Mouse (Mus musculus) E14TG2a.4 (cell line): ENCODE measurements around the gene 1700022I11Rik.

Experiments
- CTCF ChIP-seq: conservative IDR thresholded peaks from 2 replicates; pipeline ENCODE4 v1.5.1; 2014; ENCODE audit warnings: low read length
- NANOG ChIP-seq: IDR thresholded peaks from 2 replicates; pipeline ENCODE4 v1.6.1; 2014; ENCODE audit warnings: borderline replicate concordance, low read length, mixed read lengths
- POU5F1 ChIP-seq: IDR thresholded peaks from 2 replicates; pipeline ENCODE4 v1.6.1; 2014; ENCODE audit warnings: low read length, borderline replicate concordance

DNA sequence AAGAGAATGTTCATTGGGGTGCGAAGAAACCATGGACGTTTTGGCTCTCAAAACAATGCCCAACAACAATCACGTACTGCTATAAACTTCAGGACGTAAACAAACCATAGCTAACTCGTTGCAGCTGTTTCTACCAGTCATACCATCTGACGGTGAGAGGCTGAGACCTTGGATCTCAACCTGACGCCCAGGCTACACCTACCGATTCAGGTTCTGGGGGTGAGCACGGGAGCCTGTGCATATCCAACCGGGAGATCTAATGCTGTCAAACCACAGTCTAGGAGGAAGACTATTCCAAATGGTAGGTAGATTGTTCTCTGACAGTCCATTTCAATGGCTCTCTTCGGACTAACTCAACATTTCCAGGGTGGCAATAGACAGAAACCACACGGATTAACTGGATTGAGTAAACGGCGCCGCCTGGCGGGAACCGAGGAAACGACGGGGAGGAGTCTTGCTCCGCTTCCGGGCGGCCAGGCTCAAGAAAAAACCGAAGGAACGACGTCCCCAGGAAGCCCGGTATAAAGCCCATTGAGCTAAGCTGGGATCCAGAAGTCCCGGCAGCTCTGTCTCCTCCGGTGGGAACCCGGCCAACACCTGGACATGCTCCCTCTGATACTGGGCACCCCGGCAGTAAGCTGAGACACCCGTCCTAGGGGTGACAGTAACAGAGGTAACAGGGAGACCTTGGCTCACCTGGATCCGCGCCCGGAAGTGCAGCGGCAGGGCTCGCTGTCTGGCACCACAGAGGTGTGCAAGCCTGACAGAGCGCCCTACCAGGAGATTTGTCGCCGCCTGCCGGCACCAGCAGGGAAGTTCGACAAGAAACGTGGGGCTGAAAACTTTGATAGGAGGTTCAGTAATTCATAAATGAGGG, 55.9 kb downstream of the 1700022I11Rik start, which contains the start of gene Pigo:
- TF ChIP-seq CTCF (peak; percentile 79), NANOG (no peak), POU5F1 (no peak)
